Mouse (Mus musculus): ENCODE measurements around the gene Olfr588-ps1. TPM values are rescaled to one million over a fixed set of nuclear protein-coding genes. Genes with fewer than 3 reads are reported as not detected.

Olfr588-ps1 gene
- total RNA-seq (2023): not detected

DNA sequence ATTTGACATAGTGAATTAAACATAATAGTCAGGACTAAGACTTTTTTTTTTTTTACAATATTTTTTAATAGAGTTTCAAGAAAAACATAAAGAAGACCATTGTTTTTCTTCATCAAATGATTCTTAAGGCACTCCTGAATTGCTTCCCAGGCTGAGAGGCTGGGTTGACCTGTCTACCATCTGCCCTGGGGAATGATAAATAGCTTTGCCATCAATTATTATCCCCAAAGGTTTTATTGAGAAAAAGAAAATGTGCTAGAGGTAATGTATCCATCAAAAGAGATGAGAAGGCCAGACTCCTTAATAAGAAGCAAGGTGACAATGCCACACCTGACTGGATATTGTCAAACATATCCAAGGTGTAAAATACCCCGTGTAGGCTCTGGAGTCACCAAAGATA is at the start of gene Olfr588-ps1:
Gene Olfr588-ps1 (plus strand): TSS at position 301 of the 400 bp plus-strand sequence.

DNA sequence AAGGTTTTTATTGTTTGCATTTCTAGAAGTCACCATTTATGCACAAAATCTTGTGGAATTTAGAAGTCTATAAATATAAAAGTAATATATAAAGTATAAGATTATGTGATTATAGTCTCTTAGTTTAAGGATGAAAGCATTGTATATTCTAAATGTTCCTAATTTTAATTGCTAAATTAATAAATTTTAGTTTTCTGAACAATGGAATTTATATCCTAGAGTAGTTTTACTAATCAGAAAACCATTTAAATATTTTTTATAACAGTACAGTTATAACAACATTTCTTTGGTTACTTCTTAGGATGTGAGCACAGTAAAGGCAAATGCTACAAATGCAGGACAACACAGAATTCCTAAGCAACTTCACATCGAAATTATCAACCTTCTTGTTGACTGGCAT is 43.3 kb upstream of the Olfr588-ps1 start, which contains the start of gene Olfr585:
Gene Olfr585 (plus strand): TSS at position 301 of the 400 bp plus-strand sequence.

DNA sequence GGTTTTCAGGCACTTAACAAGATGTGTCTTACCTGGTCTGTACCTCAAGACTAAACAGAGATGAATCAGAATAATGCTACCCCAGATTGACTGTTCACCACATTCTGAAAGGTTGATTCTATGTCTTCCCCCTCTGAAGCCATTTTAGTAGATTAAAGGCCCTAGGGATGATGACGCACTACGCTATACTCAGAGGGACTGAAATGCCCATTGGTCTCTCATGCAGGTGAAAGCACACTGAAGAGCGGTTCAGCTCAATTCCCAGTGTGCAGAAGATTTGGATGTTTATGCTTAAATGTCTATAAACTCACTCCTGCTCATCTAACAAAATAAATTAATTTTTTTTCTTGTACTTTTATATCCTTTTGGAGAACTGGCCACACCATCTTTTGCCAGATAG is 15.1 kb upstream of the Olfr588-ps1 start, which contains the start of gene Olfr586:
Gene Olfr586 (minus strand): TSS at position 101 of the 400 bp plus-strand sequence.

DNA sequence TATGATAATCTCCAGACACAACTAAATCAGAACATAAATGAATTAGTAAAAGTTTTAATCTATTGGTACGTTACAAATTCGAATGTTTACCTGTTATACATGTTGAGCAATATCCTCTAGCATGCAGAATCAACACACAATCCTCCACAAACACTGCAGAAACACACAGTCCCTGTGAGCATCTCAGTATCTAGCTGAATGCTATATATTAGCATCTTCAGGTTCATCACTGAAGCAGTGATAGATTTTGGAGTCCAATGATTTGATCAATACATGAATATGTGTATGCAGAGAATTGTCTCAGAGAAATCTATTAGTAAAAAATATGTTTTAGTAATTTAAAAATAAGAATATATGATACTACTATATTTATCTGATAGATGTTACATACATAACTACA is 15.6 kb downstream of the Olfr588-ps1 start, which contains the start of gene Olfr589:
Gene Olfr589 (minus strand): TSS at position 101 of the 400 bp plus-strand sequence.

DNA sequence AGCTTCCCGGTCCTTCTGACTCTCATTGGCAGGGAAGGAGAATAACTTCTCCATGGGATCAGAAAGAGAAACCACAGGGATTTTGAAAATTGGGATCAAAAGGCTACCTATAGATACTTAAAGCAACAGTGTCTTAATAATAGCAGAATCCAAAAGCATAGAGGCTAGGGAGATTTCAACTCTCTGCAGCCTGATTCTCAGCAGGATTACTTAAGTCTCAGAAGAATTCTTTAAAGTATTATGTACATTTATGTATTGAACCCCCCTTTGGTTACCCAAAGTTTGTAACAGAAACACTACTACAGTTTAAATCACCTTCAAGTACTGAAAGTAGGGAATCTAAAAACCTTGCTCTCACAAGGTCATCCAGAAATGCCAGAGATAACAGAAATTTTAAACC is 37.6 kb downstream of the Olfr588-ps1 start, which contains the start of gene Olfr591:
Gene Olfr591 (minus strand): TSS at position 101 of the 400 bp plus-strand sequence.

DNA sequence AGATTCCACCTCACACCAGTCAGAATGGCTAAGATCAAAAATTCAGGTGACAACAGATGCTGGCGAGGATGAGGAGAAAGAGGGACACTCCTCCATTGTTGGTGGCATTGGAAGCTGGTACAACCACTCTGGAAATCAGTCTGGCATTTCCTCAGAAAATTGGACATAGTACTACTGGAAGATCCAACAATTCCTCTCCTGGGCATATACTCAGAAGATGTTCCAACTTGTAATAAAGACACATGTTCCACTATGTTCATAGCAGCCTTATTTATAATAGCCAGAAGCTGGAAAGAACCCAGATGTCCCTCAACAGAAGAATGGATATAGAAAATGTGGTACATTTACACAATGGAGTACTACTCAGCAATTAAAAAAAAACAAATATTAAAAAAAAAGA is 43.8 kb downstream of the Olfr588-ps1 start, which contains the start of gene Olfr592:
Gene Olfr592 (plus strand): TSS at position 301 of the 400 bp plus-strand sequence.

Other genes starting within 250 kb of the Olfr588-ps1 start
- not detected for gene Olfr569, start 250.0 kb upstream of the Olfr588-ps1 start, total RNA-seq (2023)
- gene Olfr570, start 246.3 kb upstream of the Olfr588-ps1 start, total RNA-seq (2023): not detected
- not detected for gene Olfr571, start 223.3 kb upstream of the Olfr588-ps1 start, total RNA-seq (2023)
- gene Olfr572, start 216.5 kb upstream of the Olfr588-ps1 start, total RNA-seq (2023): not detected
- not detected for gene Olfr573-ps1, start 198.3 kb upstream of the Olfr588-ps1 start, total RNA-seq (2023)
- not detected for gene Olfr574, start 192.4 kb upstream of the Olfr588-ps1 start, total RNA-seq (2023)
- gene Olfr575, start 182.1 kb upstream of the Olfr588-ps1 start, total RNA-seq (2023): not detected
- not detected for gene Olfr576, start 178.2 kb upstream of the Olfr588-ps1 start, total RNA-seq (2023)
- gene Olfr577, start 164.9 kb upstream of the Olfr588-ps1 start, total RNA-seq (2023): not detected
- not detected for gene Olfr578, start 151.6 kb upstream of the Olfr588-ps1 start, total RNA-seq (2023)
- gene Olfr582, start 102.9 kb upstream of the Olfr588-ps1 start, total RNA-seq (2023): not detected
- gene Olfr583, start 89.6 kb upstream of the Olfr588-ps1 start, total RNA-seq (2023): not detected
- gene Olfr584, start 59.0 kb upstream of the Olfr588-ps1 start, total RNA-seq (2023): not detected
- gene Olfr585, start 43.2 kb upstream of the Olfr588-ps1 start, total RNA-seq (2023): not detected
- not detected for gene Olfr586, start 15.2 kb upstream of the Olfr588-ps1 start, total RNA-seq (2023)
- not detected for gene Olfr589, start 15.5 kb downstream of the Olfr588-ps1 start, total RNA-seq (2023)
- gene Olfr591, start 37.5 kb downstream of the Olfr588-ps1 start, total RNA-seq (2023): not detected
- not detected for gene Olfr592, start 43.9 kb downstream of the Olfr588-ps1 start, total RNA-seq (2023)
- not detected for gene Olfr593, start 71.0 kb downstream of the Olfr588-ps1 start, total RNA-seq (2023)
- gene Olfr594, start 76.1 kb downstream of the Olfr588-ps1 start, total RNA-seq (2023): not detected
- gene Usp17ld, start 111.6 kb downstream of the Olfr588-ps1 start, total RNA-seq (2023): not detected
- not detected for gene Olfr596, start 164.8 kb downstream of the Olfr588-ps1 start, total RNA-seq (2023)
- not detected for gene Olfr597, start 175.4 kb downstream of the Olfr588-ps1 start, total RNA-seq (2023)
- gene Olfr598, start 182.7 kb downstream of the Olfr588-ps1 start, total RNA-seq (2023): not detected
- gene Olfr599, start 195.0 kb downstream of the Olfr588-ps1 start, total RNA-seq (2023): not detected
- gene Olfr600, start 208.8 kb downstream of the Olfr588-ps1 start, total RNA-seq (2023): not detected
- gene Olfr601, start 221.8 kb downstream of the Olfr588-ps1 start, total RNA-seq (2023): not detected
- gene Olfr603, start 245.3 kb downstream of the Olfr588-ps1 start, total RNA-seq (2023): not detected